Mouse (Mus musculus): ENCODE measurements around the gene Cpb1. TPM values are rescaled to one million over a fixed set of nuclear protein-coding genes. Genes with fewer than 3 reads are reported as not detected.

Gene Cpb1
- not detected in 2 replicates for total RNA-seq (2015; ENCODE audit: low replicate concordance)
- total RNA-seq (2017; ENCODE audit: low replicate concordance): not detected in 2 replicates

DNA sequence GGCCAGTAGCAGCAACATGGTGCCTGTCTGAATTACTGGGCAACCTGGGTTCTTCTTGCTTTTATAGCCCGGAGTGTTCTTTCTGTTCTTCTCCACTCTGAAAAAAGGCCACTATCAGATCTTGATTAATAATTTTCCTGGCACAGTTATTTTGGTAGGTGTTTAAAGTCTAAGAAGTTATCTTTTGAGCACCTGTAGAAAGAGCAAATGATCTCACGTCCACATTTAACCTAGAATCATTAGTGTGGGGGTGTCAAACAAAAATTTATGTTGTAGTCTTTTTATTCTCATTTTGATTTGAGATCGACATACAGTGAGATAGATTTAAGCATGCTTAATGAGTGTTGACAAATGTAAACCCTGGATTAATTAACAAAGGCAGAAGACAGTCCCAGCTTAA lies at the start of gene Cpb1:
Gene Cpb1, minus strand, starts transcription at position 101 of the 400 bp plus-strand sequence.
- no peak for ATAC-seq (replicated peaks; ENCODE audit: low FRiP score, poor library complexity, severe bottlenecking)

DNA sequence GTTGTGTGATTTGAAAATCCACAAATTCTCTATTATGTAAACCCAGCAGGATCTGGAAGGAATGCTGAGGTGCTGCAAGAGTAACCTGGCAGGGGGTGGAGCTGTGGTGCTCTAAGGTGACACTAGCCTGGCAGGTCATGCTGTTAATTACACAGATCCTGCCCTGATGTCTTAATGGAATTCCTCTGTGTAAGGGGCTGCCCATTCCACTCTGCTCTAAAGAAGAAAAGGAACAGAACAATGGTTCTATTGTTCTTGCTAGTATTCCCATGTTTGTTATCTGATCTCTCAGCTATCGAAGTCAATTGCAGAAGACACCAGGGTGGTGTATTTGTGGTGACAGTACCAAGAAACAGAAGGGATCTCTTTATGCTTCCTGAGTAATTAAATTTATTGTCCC lies 41.7 kb upstream of the Cpb1 start:
- ATAC-seq (replicated peaks; ENCODE audit: low FRiP score, poor library complexity, severe bottlenecking): no peak

- no peak for ATAC-seq (replicated peaks; ENCODE audit: low FRiP score, poor library complexity, severe bottlenecking)
Observed at GRCm38 (mm10) chr3:20309142-20309541, 33.6 kb upstream of the Cpb1 start.

GRCm38 (mm10) chr3:20307256-20307655 lies 31.7 kb upstream of the Cpb1 start:
- no peak for ATAC-seq (replicated peaks; ENCODE audit: low FRiP score, poor library complexity, severe bottlenecking)

- ATAC-seq (replicated peaks; ENCODE audit: low FRiP score, poor library complexity, severe bottlenecking): no peak
Observed at GRCm38 (mm10) chr3:20304758-20305352, 29.3 kb upstream of the Cpb1 start.

DNA sequence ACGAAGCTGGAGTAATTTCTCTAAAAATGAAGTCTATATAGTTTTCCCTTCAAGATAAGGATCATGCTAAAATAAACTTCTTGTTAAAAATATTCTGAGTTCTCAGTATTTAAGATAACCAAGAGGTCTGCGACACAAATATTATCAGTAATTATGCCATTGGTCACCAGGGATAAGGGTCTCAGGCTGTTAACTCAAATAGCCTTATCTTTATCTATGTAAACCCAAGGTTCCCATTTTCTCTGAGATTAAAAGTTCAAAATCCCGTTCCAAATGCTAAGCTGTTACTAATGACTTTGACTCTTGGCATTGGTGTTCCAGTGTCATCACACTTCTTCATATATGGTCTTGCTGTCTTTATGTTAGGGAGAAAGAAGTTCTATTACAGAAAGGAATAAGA lies 20.0 kb upstream of the Cpb1 start:
- ATAC-seq (replicated peaks; ENCODE audit: low FRiP score, poor library complexity, severe bottlenecking): no peak

- ATAC-seq (replicated peaks; ENCODE audit: low FRiP score, poor library complexity, severe bottlenecking): no peak
Observed at GRCm38 (mm10) chr3:20294542-20295348, 19.2 kb upstream of the Cpb1 start.

GRCm38 (mm10) chr3:20291370-20291769 lies 15.8 kb upstream of the Cpb1 start:
- ATAC-seq (replicated peaks; ENCODE audit: low FRiP score, poor library complexity, severe bottlenecking): no peak

DNA sequence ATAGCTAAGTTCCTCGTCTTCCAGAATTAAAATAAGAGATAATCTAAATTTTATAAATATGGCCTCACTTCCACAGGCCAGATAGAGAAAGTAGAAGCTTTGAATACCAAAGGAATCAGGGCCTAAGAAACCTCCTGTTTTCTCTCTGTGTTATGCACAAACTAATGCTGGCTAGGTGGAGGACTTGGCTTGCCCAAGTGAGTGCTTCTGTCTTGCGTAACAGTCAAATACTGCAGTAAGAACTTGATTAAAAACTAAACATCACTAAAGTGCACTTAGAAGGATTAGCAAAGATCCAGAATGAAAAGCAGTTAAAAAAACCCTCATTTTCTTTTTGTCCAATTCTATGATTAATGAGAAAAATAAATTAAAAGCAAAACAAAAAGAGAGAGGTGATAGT lies 13.2 kb upstream of the Cpb1 start:
- ATAC-seq (replicated peaks; ENCODE audit: low FRiP score, poor library complexity, severe bottlenecking): no peak

- no peak for ATAC-seq (replicated peaks; ENCODE audit: low FRiP score, poor library complexity, severe bottlenecking)
Observed at GRCm38 (mm10) chr3:20281796-20282195, 6.3 kb upstream of the Cpb1 start.

DNA sequence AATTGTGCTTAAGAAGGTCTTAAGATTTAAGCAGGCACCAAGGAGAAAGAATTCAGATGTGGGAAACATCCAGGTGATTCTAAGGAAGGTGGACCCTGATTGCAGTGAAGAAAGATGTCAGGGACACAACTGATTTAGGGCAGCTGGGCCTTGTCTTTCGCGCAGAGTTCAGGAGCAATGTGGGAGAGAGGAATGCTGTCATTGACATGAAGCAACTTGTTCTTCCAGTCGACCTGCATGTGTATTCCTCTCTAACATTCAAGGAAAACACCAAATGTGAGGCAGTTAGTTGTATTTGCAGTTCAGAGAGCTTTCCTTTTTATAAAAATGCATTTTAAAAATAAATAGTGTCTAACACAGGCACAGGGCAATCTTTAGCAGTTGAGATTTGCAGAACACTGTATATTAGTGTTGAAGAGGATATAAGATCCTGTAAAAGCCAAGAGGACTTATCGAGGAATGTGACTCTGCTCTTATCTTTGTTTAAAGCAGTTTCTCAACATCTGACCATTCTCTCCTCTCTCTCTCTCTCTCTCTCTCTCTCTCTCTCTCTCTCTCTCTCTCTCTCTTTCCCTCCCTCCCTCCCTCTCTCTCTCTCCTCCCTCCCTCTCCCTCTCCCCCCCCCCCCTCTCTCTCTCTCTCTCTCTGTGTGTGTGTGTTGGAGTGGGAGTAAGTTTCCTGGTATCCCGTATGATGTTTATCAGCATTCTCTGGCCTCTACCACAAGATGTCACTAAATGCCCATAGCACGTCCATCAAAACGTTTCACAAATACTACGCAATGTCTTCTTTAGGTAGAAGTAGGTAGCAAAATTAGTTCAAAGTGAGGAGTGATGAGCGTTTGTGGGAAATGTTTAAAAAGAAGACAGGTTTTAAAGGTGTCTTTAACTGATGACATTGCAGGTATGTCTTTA lies 20.7 kb downstream of the Cpb1 start:
- no peak for ATAC-seq (replicated peaks; ENCODE audit: low FRiP score, poor library complexity, severe bottlenecking)

- no peak for ATAC-seq (replicated peaks; ENCODE audit: low FRiP score, poor library complexity, severe bottlenecking)
Observed at GRCm38 (mm10) chr3:20243913-20244312, 31.6 kb downstream of the Cpb1 start.

GRCm38 (mm10) chr3:20242050-20242449 lies 33.5 kb downstream of the Cpb1 start, which contains the start of gene Cpa3:
Gene Cpa3, minus strand, starts transcription at chr3:20242181.
- ATAC-seq (replicated peaks; ENCODE audit: low FRiP score, poor library complexity, severe bottlenecking): no peak

DNA sequence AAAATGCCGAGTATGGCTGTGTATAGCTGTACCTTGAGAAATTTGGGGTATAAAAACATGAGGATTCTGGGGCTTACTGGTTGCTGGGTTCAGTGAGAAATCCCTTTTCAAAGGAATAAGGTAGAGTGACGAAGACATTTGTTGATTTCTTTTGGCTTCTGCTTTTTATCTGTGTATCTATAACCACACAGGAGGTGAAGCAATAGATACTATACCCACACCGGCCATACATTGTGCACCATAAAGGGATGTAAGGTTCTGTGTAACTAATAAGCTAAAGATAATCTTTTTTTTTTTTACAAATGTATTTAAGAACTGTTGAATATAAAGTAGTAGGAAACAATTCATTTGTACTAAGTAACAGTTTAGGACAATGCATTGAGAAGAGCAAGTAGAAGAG lies 35.8 kb downstream of the Cpb1 start:
- no peak for ATAC-seq (replicated peaks; ENCODE audit: low FRiP score, poor library complexity, severe bottlenecking)

GRCm38 (mm10) chr3:20236965-20237364 lies 38.6 kb downstream of the Cpb1 start:
- no peak for ATAC-seq (replicated peaks; ENCODE audit: low FRiP score, poor library complexity, severe bottlenecking)

DNA sequence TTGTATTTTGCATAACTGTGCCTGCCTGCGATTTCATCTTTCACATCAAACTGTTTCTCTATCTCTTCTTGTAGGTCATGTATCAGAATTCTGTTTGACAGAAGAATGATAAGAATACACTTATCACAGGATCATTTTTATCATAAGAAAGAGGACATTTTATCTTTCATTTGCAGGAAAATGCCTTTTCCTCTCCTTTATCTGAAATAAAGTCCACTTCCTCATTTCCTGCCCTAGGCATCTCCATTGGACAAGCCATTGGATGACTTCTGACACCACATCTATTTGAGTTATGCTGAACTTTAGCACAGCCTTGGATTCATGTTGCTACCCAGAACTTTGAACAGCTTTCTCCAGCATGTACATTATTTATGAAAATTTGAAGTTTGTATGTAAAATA lies 46.5 kb downstream of the Cpb1 start:
- ATAC-seq (replicated peaks; ENCODE audit: low FRiP score, poor library complexity, severe bottlenecking): no peak

- ATAC-seq (replicated peaks; ENCODE audit: low FRiP score, poor library complexity, severe bottlenecking): no peak
Observed at GRCm38 (mm10) chr3:20225429-20225828, 50.1 kb downstream of the Cpb1 start.

DNA sequence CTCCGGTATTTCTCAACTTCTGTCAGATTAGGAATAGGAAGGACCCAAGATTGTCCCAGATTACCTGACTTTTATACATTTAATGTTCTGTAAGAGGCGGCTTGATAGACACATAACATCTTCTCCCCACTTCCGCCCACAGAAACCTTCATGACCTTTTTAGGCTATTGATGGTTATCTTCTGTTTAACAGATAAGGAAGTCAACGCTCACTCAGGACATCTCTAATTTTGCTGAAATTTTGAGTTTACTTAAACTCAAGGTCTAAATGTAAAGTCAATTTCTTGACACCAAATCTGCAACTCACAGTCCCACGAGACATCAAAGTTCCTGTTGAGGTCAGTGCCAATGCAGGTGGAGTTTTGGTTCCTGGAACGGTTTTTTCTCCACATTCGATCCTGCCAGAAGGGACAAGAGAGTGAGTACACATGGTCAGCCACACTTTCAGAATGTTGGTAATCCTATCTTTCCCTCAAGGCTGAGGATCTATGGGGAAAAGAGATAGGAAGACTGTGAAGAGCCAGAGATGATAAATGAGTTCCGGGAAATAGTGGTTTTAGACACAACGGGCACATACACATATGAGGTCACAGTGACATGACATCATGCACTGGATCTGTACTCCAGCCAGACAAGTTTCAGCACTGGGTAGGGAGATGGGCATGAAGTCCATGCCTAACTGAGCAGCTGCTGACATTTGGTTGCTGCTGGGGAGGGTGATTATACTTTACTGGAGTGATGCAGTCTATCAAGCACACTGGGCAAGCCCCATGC lies 52.4 kb downstream of the Cpb1 start:
- no peak for ATAC-seq (replicated peaks; ENCODE audit: low FRiP score, poor library complexity, severe bottlenecking)

DNA sequence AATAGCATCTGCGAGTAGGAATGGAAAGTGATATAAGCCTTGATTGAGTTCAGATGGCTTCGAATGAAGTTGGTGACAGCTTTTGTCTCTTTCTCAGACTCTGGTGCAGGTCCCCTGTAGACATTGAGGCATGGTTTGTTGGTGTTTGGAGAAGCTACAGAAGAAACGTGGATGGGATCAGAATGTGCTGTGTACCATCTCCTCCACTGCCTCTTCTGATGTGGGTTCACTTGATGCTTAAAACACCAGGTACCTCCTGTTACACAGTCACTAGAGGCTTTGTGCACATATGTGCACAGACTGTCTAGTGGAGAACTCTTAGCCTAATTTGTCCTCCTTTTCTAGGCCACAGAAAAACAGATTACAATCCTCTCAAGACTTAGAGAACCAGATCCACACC lies 53.4 kb downstream of the Cpb1 start:
- no peak for ATAC-seq (replicated peaks; ENCODE audit: low FRiP score, poor library complexity, severe bottlenecking)

DNA sequence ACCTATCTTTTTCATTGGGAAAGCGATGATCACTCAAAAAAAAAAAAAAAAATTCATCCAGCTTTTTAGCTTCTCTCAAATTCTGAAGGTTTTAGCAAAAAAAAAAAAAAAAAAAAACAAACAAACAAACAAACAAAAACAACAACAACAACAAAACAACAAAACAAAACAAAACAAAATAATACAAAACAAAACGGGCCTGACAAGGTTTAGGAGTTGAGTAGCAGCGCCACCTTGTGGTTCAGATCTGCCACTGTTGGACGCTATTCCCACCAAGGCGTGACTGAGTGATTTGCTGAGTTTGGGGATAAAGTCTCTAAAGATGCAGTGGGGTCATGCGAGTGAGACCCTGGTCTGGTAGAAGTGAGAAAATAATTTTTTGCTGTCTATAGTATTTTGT lies 76.7 kb downstream of the Cpb1 start:
- peak; percentile 67; the same call in 1 of the 2 replicates for ATAC-seq (replicated peaks; ENCODE audit: low FRiP score, poor library complexity, severe bottlenecking)

Measured in erythroblast, adult 5-6 weeks (primary cell).